Mouse (Mus musculus) urinary bladder, postnatal 4 days (tissue): Measurements from ENCODE around the gene Lin28b.

Experiments used
- DNase-seq, 2 experiments: peaks; one replicate each; pipeline ENCODE4 v3.0.0; 2021 to 2022; ENCODE audit warnings: low spot score in 2 of 2

Gene Lin28b

GRCm38 (mm10) chr10:45485761-45486602 lies at the start of gene Lin28b:
TSS of gene Lin28b (minus strand) at chr10:45486395.
- peak in 1 of 2 experiments; percentile 20 for DNase-seq

- DNase-seq = no peak
Measured at GRCm38 (mm10) chr10:45511764-45512163, 25.6 kb upstream of the Lin28b start.

GRCm38 (mm10) chr10:45510662-45511061 lies 24.5 kb upstream of the Lin28b start:
- no peak for DNase-seq

- DNase-seq = no peak
Measured at GRCm38 (mm10) chr10:45500259-45500658, 14.1 kb upstream of the Lin28b start.

GRCm38 (mm10) chr10:45486603-45486946 lies 380 bp upstream of the Lin28b start:
- DNase-seq = no peak

- no peak for DNase-seq
Measured at GRCm38 (mm10) chr10:45485226-45485760, 902 bp downstream of the Lin28b start.

GRCm38 (mm10) chr10:45483210-45483609 lies 3.0 kb downstream of the Lin28b start:
- no peak for DNase-seq

- no peak for DNase-seq
Measured at GRCm38 (mm10) chr10:45473663-45474333, 12.4 kb downstream of the Lin28b start.

- DNase-seq = no peak
Measured at GRCm38 (mm10) chr10:45473143-45473484, 13.1 kb downstream of the Lin28b start.

GRCm38 (mm10) chr10:45472431-45473142 lies 13.6 kb downstream of the Lin28b start:
- DNase-seq = no peak

GRCm38 (mm10) chr10:45471321-45471720 lies 14.9 kb downstream of the Lin28b start:
- DNase-seq = no peak

GRCm38 (mm10) chr10:45470079-45470739 lies 16.0 kb downstream of the Lin28b start:
- DNase-seq = no peak

- DNase-seq = no peak
Measured at GRCm38 (mm10) chr10:45469027-45469996, 16.9 kb downstream of the Lin28b start.

- DNase-seq = no peak
Measured at GRCm38 (mm10) chr10:45468180-45468915, 17.8 kb downstream of the Lin28b start.

GRCm38 (mm10) chr10:45458637-45459036 lies 27.6 kb downstream of the Lin28b start:
- no peak for DNase-seq

GRCm38 (mm10) chr10:45458074-45458473 lies 28.1 kb downstream of the Lin28b start:
- DNase-seq = no peak

- DNase-seq = no peak
Measured at GRCm38 (mm10) chr10:45446625-45447024, 39.6 kb downstream of the Lin28b start.

- no peak for DNase-seq
Measured at GRCm38 (mm10) chr10:45446215-45446614, 40.0 kb downstream of the Lin28b start.

GRCm38 (mm10) chr10:45422372-45422771 lies 63.8 kb downstream of the Lin28b start:
- no peak for DNase-seq

GRCm38 (mm10) chr10:45412144-45412543 lies 74.1 kb downstream of the Lin28b start:
- no peak for DNase-seq
